Mouse (Mus musculus): Measurements from ENCODE around the gene Zic2.
"Not testable (repeated sequence)": the region's sequence is repeated elsewhere in the genome, so short reads cannot be mapped to it uniquely, and the experiment has no call there.

Zic2 gene

GRCm38 (mm10) chr14:122474891-122475556 is at the start of gene Zic2:
Zic2 (plus strand) TSS chr14:122475435.
- no peak for DNase-seq (ENCODE audit: low spot score in 2 of 2)

- no peak for DNase-seq (ENCODE audit: low spot score in 2 of 2)
Measured at GRCm38 (mm10) chr14:122426529-122427203, 48.6 kb upstream of the Zic2 start.

DNA sequence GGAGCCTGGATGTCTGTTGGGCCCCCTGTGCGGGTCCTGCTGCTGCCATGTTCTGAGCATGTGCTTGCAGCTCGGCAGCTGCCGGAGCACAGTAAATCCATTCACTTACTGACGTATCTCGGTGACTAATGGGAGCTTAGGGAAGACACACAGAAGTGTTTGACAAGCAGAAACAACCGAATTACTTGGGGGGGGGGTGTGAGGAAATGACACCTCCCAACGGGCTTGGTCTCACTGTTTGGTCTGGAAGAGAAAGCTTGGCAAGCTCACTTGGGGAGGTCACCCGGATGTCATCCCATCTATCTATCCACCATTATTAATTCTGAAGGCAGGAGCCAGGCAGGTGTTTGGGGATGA is 48.1 kb upstream of the Zic2 start:
- no peak for DNase-seq (ENCODE audit: low spot score in 2 of 2)

GRCm38 (mm10) chr14:122427654-122428053 is 47.6 kb upstream of the Zic2 start:
- no peak for DNase-seq (ENCODE audit: low spot score in 2 of 2)

DNA sequence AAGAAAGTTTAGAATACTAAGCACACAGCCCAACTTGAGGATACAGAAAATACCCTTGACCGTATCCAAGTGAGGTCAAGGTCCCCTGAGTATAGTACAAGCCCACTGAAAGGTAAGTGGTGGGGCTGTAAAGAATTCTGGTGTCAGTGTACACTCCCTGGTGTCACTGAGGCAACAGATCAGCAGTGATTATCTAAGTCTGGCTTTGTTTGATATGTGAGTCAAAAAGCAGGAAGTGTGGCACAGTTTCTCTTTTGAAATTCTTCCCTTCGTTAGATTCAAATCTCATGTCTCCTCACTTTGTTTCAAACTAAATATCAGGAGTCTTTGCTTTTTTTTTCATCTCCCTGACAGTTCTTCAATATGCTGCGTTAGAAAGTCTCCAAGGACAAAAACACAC is 42.7 kb upstream of the Zic2 start:
- DNase-seq (ENCODE audit: low spot score in 2 of 2), result no peak

- no peak for DNase-seq (ENCODE audit: low spot score in 2 of 2)
Measured at GRCm38 (mm10) chr14:122434039-122434438, 41.2 kb upstream of the Zic2 start.

DNA sequence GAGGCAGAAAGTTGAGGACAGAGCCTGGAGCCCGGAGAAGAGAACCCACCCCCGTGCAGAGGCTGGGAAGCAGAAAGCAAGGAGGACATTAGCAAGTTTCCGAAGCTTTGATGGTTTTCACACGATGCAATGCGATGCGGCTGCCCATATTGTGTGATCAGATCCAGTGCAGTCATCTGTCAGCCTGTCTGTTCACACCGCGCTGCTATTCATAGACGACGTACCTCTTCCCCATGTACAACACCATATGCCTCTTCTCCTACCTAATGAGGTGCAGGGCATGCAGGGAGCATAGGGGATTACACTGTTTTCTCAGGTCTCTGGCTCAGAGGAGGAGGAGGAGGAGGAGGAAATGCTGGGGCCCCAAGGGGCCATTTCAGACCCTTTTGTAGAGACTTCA is 38.4 kb upstream of the Zic2 start:
- no peak for DNase-seq (ENCODE audit: low spot score in 2 of 2)

DNA sequence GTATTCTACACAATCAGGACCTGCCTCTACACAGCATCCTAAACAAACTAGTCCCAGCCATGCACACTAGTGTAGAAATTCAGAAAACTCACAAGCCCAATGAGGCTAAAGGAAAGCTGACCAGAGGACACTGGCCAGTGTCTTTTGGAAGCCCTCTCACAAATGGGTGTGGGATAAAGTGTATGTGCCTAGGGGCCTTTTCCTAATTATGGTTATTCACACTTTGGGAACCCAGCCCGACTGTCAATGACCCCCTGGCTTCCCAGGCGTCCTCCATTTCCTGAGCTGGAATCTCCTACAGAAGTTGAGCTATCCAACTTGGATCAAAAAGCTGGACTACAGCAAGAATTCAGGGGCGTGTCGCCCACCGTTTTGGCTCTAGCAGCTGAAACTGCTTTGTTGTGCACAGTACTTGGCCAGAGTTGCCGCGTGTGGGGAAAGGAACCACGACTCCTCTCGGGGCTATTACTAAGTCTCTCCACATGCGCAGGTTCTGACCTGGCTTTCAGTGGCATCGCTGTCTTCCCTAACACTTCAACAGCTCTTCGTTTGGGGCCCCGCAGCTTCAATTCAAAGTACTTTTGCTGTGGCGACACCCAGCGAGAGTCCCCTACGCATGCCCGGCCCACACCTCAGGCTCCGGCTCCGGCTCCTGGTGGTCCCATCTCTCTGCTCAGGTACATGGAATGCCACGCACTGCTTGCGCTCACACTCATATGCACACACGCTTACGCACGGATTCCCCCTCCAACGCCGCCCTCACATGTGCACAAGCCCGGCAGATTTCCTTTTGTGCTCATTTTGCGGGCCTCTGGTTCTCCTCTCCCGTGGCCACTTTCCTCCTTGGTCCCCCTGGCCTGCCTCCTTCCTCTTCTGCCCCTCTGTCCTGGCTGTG is 25.4 kb upstream of the Zic2 start:
- no peak for DNase-seq (ENCODE audit: low spot score in 2 of 2)

- peak in 1 of 2 experiments; percentile 40 for DNase-seq (ENCODE audit: low spot score in 2 of 2)
Measured at GRCm38 (mm10) chr14:122450496-122451382, 24.5 kb upstream of the Zic2 start, which contains the start of gene Gm5089. Gm5089 (minus strand) TSS chr14:122451115.

- DNase-seq (ENCODE audit: low spot score in 2 of 2), result no peak
Measured at GRCm38 (mm10) chr14:122451551-122452145, 23.6 kb upstream of the Zic2 start.

GRCm38 (mm10) chr14:122452701-122453387 is 22.4 kb upstream of the Zic2 start:
- no peak for DNase-seq (ENCODE audit: low spot score in 2 of 2)

DNA sequence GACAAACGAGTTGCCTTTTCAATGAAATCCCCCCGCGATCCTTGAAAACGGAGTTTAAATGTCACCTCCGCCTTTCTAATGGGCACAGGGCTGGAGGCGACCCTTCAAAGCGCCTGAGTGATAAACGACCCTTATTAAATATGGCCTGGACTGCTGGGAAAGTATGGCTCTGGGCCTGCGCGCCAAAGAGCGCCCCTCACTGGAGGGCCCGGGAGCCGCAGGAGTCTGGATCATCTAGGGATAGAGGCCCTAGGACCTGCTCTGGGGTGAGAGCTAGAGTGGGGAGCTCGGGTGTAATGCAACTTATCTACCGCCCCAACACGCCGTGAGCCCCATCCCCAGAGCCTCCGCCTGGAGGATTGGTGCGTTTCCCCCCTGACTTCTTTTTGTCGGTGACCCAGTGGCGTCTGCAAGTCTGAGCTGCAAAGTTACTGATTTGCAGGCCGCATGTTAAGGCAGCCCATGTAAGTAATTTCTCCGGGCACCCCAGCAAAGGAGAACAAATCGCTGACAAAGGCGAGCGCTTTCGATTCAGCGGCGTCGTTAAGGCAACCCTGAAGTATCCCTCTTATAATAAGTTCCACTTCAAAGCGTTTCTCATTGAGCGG is 21.7 kb upstream of the Zic2 start:
- no peak for DNase-seq (ENCODE audit: low spot score in 2 of 2)

DNA sequence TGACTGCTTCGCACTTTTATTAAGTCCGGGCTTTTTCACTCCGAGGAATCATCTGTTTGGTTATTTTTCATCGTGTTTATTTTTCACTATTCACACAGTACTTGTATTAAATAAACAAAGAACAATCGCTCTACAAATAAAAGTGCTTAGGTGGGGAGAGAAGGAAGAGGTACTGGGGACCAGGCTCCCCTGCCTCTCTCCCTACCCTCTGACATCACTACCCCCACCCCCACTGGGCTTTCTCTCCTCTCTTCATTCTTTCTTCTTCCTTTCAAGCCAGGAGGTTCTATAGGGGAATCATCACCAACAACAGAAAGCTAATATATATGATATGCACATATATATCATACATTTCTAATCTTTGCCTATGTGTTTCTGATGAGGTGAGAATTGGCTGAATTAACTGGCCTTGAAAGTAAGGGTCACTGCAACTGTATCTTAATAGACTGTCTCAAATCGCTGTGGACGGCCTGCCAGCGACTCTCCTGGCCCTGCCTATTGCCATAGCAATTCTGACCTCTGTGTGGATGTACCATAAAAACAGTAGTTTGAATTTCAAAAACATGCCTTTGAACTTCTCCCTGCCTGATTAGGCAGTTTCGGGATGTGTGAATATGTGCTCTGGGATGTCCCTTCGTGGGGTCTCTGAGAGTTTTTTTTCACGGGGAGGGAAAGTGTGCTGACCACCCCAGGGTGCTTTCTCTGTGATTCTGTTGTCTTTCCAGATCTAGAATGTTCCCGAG is 21.1 kb upstream of the Zic2 start:
- no peak for DNase-seq (ENCODE audit: low spot score in 2 of 2)

DNA sequence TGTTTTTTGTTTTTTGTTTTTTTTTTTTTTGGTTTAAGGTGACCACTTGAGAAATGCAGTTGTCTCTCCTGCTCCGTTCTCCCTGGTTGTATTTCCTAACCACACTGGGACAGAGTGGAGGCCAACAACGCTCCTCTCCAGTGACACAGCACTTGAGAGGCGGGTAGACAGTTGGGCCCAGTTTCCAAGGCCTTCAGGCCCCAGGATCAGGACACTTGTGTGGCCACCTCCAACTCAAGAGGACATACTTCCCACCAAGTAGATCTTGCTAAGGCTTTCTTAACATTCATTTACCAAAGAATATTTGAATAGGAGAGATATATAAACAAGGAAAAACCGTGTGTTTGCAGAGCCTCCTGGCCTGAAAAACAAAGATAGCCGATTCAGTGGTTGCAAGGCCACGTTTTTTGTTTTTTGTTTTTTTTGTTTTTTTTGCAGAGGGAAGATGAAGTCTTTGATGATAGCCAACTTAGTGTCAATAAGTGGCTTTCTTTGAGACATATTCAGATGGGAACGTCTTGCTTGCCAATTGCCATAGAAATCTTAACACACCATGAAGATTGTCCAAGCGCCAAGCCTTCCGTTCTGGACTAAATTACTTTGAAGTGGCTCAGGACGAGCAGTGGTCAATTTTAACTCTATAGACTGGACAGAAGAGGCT is 20.2 kb upstream of the Zic2 start:
- DNase-seq (ENCODE audit: low spot score in 2 of 2), result no peak

DNA sequence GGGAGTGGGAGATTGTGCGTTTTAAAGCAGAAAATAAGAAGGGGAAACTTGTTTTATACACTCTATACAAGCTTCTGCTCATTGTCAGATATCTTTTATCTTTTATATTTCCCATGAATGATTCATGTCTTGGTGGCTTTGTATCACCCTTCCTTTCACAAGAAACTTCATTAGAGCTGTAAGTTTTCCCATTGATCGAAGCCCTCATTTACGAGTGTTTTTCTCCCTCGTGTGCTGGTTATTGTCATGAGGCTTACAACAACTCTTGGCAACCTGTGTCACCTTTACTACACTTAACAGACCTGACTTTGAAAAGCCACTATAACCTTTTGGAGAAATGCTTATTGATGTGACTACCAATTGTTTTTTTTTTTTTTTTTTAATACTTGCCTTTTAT is 19.7 kb upstream of the Zic2 start:
- no peak for DNase-seq (ENCODE audit: low spot score in 2 of 2)

DNA sequence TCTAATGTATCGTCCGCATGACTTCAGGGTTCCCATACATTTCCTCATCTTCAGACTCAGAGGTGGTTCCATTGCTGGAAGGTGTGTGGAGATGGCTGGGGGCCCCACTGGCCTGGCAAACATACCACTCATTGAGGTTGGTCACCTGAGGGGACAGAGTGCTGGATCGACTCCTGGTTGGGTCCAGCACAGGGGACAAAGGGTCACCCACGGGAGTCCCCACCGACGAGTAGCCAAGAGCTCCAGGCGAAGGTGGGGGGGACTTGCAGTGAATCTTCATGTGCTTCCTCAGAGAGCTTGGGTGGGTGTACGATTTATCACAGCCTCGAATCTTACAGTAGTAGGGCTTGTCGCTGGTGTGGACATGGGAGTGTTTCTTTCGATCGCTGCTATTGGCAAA is 15.9 kb upstream of the Zic2 start:
- not testable (repeated sequence) for DNase-seq (ENCODE audit: low spot score in 2 of 2)

DNA sequence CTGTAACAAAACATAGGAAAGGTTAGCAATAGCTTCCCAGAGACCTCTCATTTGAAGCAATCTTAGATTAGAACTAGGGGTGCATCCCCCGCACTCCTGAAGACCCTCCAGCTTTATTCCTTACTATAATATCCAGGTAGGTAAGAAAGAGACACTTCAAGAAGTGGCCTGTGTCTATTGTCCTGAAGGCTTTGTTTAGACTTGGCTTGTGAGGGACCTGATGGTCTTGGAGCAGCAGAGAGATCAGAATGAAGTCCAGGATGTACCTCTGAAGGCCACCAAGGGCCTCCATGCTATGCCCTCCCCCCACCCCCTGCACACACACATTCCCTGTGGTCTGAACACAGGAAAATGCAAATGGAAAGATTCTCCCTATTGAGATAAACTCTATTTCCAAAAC is 15.5 kb upstream of the Zic2 start:
- no peak for DNase-seq (ENCODE audit: low spot score in 2 of 2)

- no peak for DNase-seq (ENCODE audit: low spot score in 2 of 2)
Measured at GRCm38 (mm10) chr14:122460226-122460625, 15.0 kb upstream of the Zic2 start.

DNA sequence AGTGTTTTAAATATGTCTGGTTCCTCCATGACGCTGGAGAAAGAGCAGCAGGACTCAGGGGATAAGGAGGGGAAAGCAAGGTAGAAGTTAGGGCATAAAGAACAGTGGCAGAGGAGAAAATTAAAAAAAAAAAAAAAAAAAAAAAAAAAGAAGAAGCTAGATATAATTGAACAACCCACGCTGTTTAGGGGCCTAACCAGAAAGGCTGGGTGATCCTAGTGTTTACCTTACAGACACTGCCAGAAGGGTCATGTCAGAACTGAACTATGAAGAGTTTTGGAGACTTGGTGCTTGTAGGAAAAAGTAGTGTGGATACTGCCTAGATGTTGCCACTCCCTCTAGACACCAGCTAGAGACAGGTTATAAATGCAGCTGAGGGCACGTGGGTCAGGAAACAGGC is 13.7 kb upstream of the Zic2 start:
- DNase-seq (ENCODE audit: low spot score in 2 of 2), result no peak
